Mouse (Mus musculus) heart, embryonic 12.5 days (tissue): Measurements from ENCODE around the gene BC048562. TPM values are rescaled to one million over a fixed set of nuclear protein-coding genes. Genes with fewer than 3 reads are reported as not detected.

Experiments
- ATAC-seq: fragments of 200-750 bp; cut with Nextera tagmentation; 2 replicates; pipeline ENCODE4 v1.8.0; 2017; ENCODE audit warnings: moderate TSS enrichment, moderate library complexity; ENCODE audit not compliant: insufficient number of reproducible peaks, low FRiP score
- H3K27ac ChIP-seq: fragments of 300-500 bp; sonication (generic); 2 replicates; pipeline ENCODE4 v1.5.1; 2016; ENCODE audit warnings: mild to moderate bottlenecking, moderate library complexity; ENCODE audit not compliant: poor library complexity, severe bottlenecking
- H3K27me3 ChIP-seq: fragments of 300-500 bp; sonication (generic); replicated peaks from 2 replicates; pipeline ENCODE4 v1.6.1; 2016; ENCODE audit warnings: mild to moderate bottlenecking, moderate library complexity
- H3K36me3 ChIP-seq: fragments of 300-500 bp; sonication (generic); 2 replicates; pipeline ENCODE4 v1.6.1; 2016; ENCODE audit warnings: mild to moderate bottlenecking, moderate library complexity
- H3K4me1 ChIP-seq: fragments of 300-500 bp; sonication (generic); replicated peaks from 2 replicates; pipeline ENCODE4 v1.6.1; 2016; ENCODE audit warnings: mild to moderate bottlenecking
- H3K4me2 ChIP-seq: fragments of 300-500 bp; sonication (generic); 2 replicates; pipeline ENCODE4 v1.6.1; 2016; ENCODE audit warnings: mild to moderate bottlenecking, moderate library complexity
- H3K4me3 ChIP-seq: fragments of 300-500 bp; sonication (generic); 2 replicates; pipeline ENCODE4 v1.5.1; 2016; ENCODE audit warnings: mild to moderate bottlenecking
- H3K9ac ChIP-seq: fragments of 300-500 bp; sonication (generic); 2 replicates; pipeline ENCODE4 v1.6.1; 2016; ENCODE audit warnings: mild to moderate bottlenecking, moderate library complexity
- H3K9me3 ChIP-seq: fragments of 300-500 bp; sonication (generic); replicated peaks from 2 replicates; pipeline ENCODE4 v1.6.1; 2016; ENCODE audit warnings: mild to moderate bottlenecking, moderate library complexity
- WGBS: fragments of 180-500 bp; shearing (Covaris S2); methylation state at CpG from one replicate; pipeline ENCODE4 v1.1.7; 2016; 5-methylcytosine and 5-hydroxymethylcytosine counted together
- polyA plus RNA-seq: library from polyadenylated mRNA; unstranded; fragments of >200 nt; fragmentation: Nextera tagmentation; extraction: Ambion mirVana; gene quantifications from 2 replicates; pipeline ENCODE4 v1.2.1, GENCODE M21; 2016

Gene BC048562
- polyA plus RNA-seq, 1 experiment from 2014 or later, result not detected

GRCm38 (mm10) chr9:108409535-108409934, 26.7 kb upstream of the BC048562 start:
- Histone ChIP-seq H3K27me3 (no peaks in the 10 kb centered on the region), H3K4me1 (no peaks in the 10 kb centered on the region), H3K4me2 (no peak overlapping the region), H3K9me3 (peaks cover 4% of the 10 kb centered on the region; the same call in 1 of the 2 replicates), H3K9ac (no peak overlapping the region), H3K4me3 (no peak overlapping the region), H3K27ac (no peak overlapping the region), H3K36me3 (no peaks in the 10 kb centered on the region)
- no peak for ATAC-seq
- WGBS, result 57% methylated on average over 4 of the region's 4 CpGs

GRCm38 (mm10) chr9:108411381-108411942, 24.8 kb upstream of the BC048562 start:
- Histone ChIP-seq H3K4me1 (no peaks in the 10 kb centered on the region), H3K27me3 (no peaks in the 10 kb centered on the region), H3K27ac (no peak overlapping the region), H3K4me2 (no peak overlapping the region), H3K9me3 (peaks cover 4% of the 10 kb centered on the region; the same call in 1 of the 2 replicates), H3K9ac (no peak overlapping the region), H3K36me3 (no peaks in the 10 kb centered on the region), H3K4me3 (no peak overlapping the region)
- ATAC-seq, result no peak
- WGBS, result 73% methylated on average over 9 of the region's 9 CpGs

GRCm38 (mm10) chr9:108412221-108412620, 24.1 kb upstream of the BC048562 start:
- no peaks in the 10 kb centered on the region for H3K27me3 ChIP-seq
- H3K4me2 ChIP-seq, result no peak overlapping the region
- no peaks in the 10 kb centered on the region for H3K36me3 ChIP-seq
- no peak for ATAC-seq
- no peaks in the 10 kb centered on the region for H3K4me1 ChIP-seq
- 71% methylated on average over 1 of the region's 1 CpGs for WGBS
- H3K4me3 ChIP-seq, result no peak overlapping the region
- peaks cover 4% of the 10 kb centered on the region; the same call in 1 of the 2 replicates for H3K9me3 ChIP-seq
- no peak overlapping the region for H3K27ac ChIP-seq
- no peak overlapping the region for H3K9ac ChIP-seq

- Histone ChIP-seq H3K27ac (no peak within 1 kb of the TSS), H3K4me1 (peaks cover 6% of the 10 kb centered on the region), H3K4me3 (no peak within 1 kb of the TSS), H3K9me3 (no peaks in the 10 kb centered on the region), H3K4me2 (no peak within 1 kb of the TSS), H3K27me3 (no peaks in the 10 kb centered on the region), H3K36me3 (no peaks in the 10 kb centered on the region), H3K9ac (no peak within 1 kb of the TSS)
- no peak for ATAC-seq
Observed at GRCm38 (mm10) chr9:108428384-108428783, 7.9 kb upstream of the BC048562 start, which contains the start of gene Ccdc36. TSS of gene Ccdc36 (minus strand) at chr9:108428484.

GRCm38 (mm10) chr9:108431431-108432067, 4.7 kb upstream of the BC048562 start:
- Histone ChIP-seq H3K27me3 (no peaks in the 10 kb centered on the region), H3K4me3 (peak overlapping the region; percentile 40), H3K9me3 (no peaks in the 10 kb centered on the region; the same call in 1 of the 2 replicates), H3K4me1 (peaks cover 6% of the 10 kb centered on the region), H3K36me3 (no peaks in the 10 kb centered on the region), H3K9ac (peak overlapping the region; percentile 43; the same call in 1 of the 2 replicates), H3K4me2 (peak overlapping the region; percentile 71), H3K27ac (no peak overlapping the region)
- no peak for ATAC-seq
- WGBS, result 42% methylated on average over 32 of the region's 32 CpGs

- WGBS, result 85% methylated on average over 6 of the region's 6 CpGs
- H3K4me3 ChIP-seq, result no peak overlapping the region
- no peak for ATAC-seq
- peaks cover 22% of the 10 kb centered on the region for H3K4me1 ChIP-seq
- H3K9me3 ChIP-seq, result no peaks in the 10 kb centered on the region; the same call in 1 of the 2 replicates
- H3K27me3 ChIP-seq, result no peaks in the 10 kb centered on the region
- H3K9ac ChIP-seq, result no peak overlapping the region
- no peak overlapping the region for H3K27ac ChIP-seq
- no peaks in the 10 kb centered on the region for H3K36me3 ChIP-seq
- no peak overlapping the region for H3K4me2 ChIP-seq
Observed at GRCm38 (mm10) chr9:108439176-108439575, 2.9 kb downstream of the BC048562 start.

- H3K9ac ChIP-seq, result no peak overlapping the region
- no peak overlapping the region; the same call in 1 of the 2 replicates for H3K27ac ChIP-seq
- H3K4me3 ChIP-seq, result no peak overlapping the region
- H3K4me2 ChIP-seq, result no peak overlapping the region
- H3K27me3 ChIP-seq, result no peaks in the 10 kb centered on the region
- no peaks in the 10 kb centered on the region; the same call in 1 of the 2 replicates for H3K9me3 ChIP-seq
- no peak for ATAC-seq
- 63% methylated on average over 5 of the region's 5 CpGs for WGBS
- H3K4me1 ChIP-seq, result peaks cover 25% of the 10 kb centered on the region
- H3K36me3 ChIP-seq, result no peaks in the 10 kb centered on the region
Observed at GRCm38 (mm10) chr9:108440485-108440884, 4.2 kb downstream of the BC048562 start.

GRCm38 (mm10) chr9:108441236-108441919, 5.1 kb downstream of the BC048562 start:
- peaks cover 31% of the 10 kb centered on the region for H3K4me1 ChIP-seq
- ATAC-seq, result no peak
- no peak overlapping the region for H3K4me3 ChIP-seq
- WGBS, result 62% methylated on average over 11 of the region's 11 CpGs
- no peaks in the 10 kb centered on the region for H3K9me3 ChIP-seq
- no peak overlapping the region for H3K27ac ChIP-seq
- no peaks in the 10 kb centered on the region for H3K36me3 ChIP-seq
- H3K4me2 ChIP-seq, result no peak overlapping the region
- H3K9ac ChIP-seq, result no peak overlapping the region
- H3K27me3 ChIP-seq, result no peaks in the 10 kb centered on the region

- H3K4me3 ChIP-seq, result no peak overlapping the region
- no peaks in the 10 kb centered on the region for H3K27me3 ChIP-seq
- H3K4me1 ChIP-seq, result peaks cover 50% of the 10 kb centered on the region
- H3K9ac ChIP-seq, result no peak overlapping the region
- H3K27ac ChIP-seq, result no peak overlapping the region
- no peak for ATAC-seq
- H3K36me3 ChIP-seq, result peaks cover 19% of the 10 kb centered on the region
- no peaks in the 10 kb centered on the region for H3K9me3 ChIP-seq
- 63% methylated on average over 9 of the region's 9 CpGs for WGBS
- no peak overlapping the region for H3K4me2 ChIP-seq
Observed at GRCm38 (mm10) chr9:108445125-108445524, 8.8 kb downstream of the BC048562 start.

- peak overlapping the region; percentile 62 for H3K9ac ChIP-seq
- H3K4me3 ChIP-seq, result peak overlapping the region; percentile 67
- ATAC-seq, result peak; percentile 15; the same call in 1 of the 2 replicates
- no peaks in the 10 kb centered on the region for H3K9me3 ChIP-seq
- WGBS, result 34% methylated on average over 4 of the region's 4 CpGs
- H3K27me3 ChIP-seq, result no peaks in the 10 kb centered on the region
- peak overlapping the region; percentile 84 for H3K4me2 ChIP-seq
- peaks cover 19% of the 10 kb centered on the region for H3K36me3 ChIP-seq
- peaks cover 59% of the 10 kb centered on the region for H3K4me1 ChIP-seq
- H3K27ac ChIP-seq, result peak overlapping the region; percentile 97
Observed at GRCm38 (mm10) chr9:108449860-108450259, 13.6 kb downstream of the BC048562 start.
